Mouse (Mus musculus): ENCODE data around the gene Atp6v1b1.
"Not testable (repeated sequence)": the region's sequence is repeated elsewhere in the genome, so short reads cannot be mapped to it uniquely, and the experiment has no call there.

Atp6v1b1 gene

GRCm38 (mm10) chr6:83774126-83774525, 31.3 kb downstream of the Atp6v1b1 start:
- in situ Hi-C loops (cut with MboI; ENCODE audit: unreplicated experiment in 2 of 2): no loop called here

- in situ Hi-C loops (cut with MboI; ENCODE audit: unreplicated experiment in 2 of 2): loop anchor here in 1 of 2 experiments (5.0 kb wide), 1 partner anchor 83 kb away; no protein-coding TSS in a partner anchor
Measured at GRCm38 (mm10) chr6:83774781-83775563, 32.2 kb downstream of the Atp6v1b1 start.

- in situ Hi-C loops (cut with MboI; ENCODE audit: unreplicated experiment in 2 of 2): loop anchor here in 1 of 2 experiments (5.0 kb wide), 1 partner anchor 83 kb away; no protein-coding TSS in a partner anchor
Measured at GRCm38 (mm10) chr6:83775638-83776293, 33.0 kb downstream of the Atp6v1b1 start, which contains the start of gene Tex261. Tex261 (minus strand) TSS chr6:83775813.

- in situ Hi-C loops (cut with MboI; ENCODE audit: unreplicated experiment in 2 of 2): loop anchor here in 1 of 2 experiments (5.0 kb wide), 1 partner anchor 86 kb away; no protein-coding TSS in a partner anchor
Measured at GRCm38 (mm10) chr6:83778306-83778705, 35.5 kb downstream of the Atp6v1b1 start.

GRCm38 (mm10) chr6:83779026-83779425, 36.2 kb downstream of the Atp6v1b1 start:
- in situ Hi-C loops (cut with MboI; ENCODE audit: unreplicated experiment in 2 of 2): loop anchor here in 1 of 2 experiments (5.0 kb wide), 1 partner anchor 87 kb away; no protein-coding TSS in a partner anchor

GRCm38 (mm10) chr6:83786426-83786825, 43.6 kb downstream of the Atp6v1b1 start:
- in situ Hi-C loops (cut with MboI; ENCODE audit: unreplicated experiment in 2 of 2): no loop called here

- in situ Hi-C loops (cut with MboI; ENCODE audit: unreplicated experiment in 2 of 2): no loop called here
Measured at GRCm38 (mm10) chr6:83788554-83788953, 45.8 kb downstream of the Atp6v1b1 start.

DNA sequence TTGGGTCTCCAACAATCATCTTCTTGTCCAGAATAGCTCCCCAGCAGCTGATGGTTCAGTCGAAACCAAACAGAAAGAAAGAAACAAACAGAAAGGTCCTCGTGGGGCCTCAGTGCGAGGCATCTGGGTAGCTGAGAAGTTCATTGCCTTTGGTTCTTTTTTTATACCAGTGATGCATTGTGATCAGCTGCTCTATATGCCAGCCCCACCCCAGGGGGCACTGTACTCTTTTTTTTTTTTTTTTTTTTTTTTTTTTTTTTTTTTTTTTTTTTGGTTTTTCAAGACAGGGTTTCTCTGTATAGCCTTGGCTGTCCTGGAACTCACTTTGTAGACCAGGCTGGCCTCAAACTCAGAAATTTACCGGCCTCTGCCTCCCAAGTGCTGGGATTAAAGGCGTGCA, 47.7 kb downstream of the Atp6v1b1 start:
- in situ Hi-C loops (cut with MboI; ENCODE audit: unreplicated experiment in 2 of 2): not testable (repeated sequence)

DNA sequence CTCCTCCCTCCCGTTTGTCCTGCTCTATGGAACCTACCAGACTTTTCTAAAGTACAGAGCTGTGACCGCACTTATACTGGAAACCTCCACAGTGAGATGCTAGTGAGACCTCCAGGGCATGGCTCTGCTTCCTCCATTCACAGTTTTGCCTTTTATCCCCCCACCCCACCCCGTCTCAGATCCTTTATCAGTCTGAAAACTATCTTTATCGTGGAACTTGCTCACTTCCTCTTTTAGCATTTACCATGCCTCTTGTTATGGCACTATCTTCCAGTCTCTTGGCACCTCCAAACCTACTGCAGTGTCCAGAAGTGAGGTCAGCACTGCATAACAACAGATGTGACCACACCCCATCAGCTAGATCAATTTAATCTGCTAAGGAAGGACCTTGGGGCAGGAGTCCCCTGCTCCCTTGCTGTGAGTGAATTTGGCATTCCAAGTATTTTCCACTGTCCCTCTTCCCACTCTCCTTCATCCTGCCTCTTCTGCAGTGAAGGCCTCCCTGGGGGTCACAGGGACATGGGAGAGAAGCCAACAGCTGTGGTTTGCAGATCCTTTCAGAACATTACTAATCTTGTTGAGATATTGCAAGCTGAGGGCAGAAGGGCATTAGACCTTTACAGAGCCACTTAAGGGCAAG, 48.6 kb downstream of the Atp6v1b1 start:
- in situ Hi-C loops (cut with MboI; ENCODE audit: unreplicated experiment in 2 of 2): no loop called here

DNA sequence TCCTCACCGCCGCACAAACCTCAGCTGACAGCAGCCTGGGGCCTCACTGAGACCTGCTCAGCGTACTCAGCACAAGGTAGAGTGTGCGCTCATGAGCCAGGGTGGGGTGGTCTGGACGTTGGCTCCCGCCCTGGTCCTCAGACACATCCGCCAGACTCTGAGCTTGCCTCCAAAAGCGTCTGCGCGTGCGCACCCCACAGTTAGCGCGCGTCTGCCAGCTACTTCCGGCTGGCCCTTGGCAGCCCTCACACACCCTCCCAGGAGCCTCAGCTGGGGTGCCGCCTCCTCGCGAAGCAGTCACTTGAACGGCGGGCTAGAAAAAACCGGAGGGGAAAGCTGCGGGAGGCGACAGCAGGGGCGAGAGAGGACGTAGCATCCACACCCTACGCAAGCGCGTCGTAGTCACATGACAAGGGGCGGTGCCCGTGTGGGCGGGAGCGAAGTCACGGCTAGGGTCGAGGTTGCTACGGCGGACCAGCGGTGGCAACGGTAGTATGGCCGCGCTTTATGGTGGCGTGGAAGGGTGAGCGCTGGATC, 52.0 kb downstream of the Atp6v1b1 start, which contains the start of gene Nagk:
Nagk (plus strand) TSS at position 223 of the 537 bp plus-strand sequence.
- in situ Hi-C loops (cut with MboI; ENCODE audit: unreplicated experiment in 2 of 2): no loop called here

- in situ Hi-C loops (cut with MboI; ENCODE audit: unreplicated experiment in 2 of 2): no loop called here
Measured at GRCm38 (mm10) chr6:83795492-83795900, 52.7 kb downstream of the Atp6v1b1 start.

GRCm38 (mm10) chr6:83796686-83797085, 53.9 kb downstream of the Atp6v1b1 start:
- in situ Hi-C loops (cut with MboI; ENCODE audit: unreplicated experiment in 2 of 2): no loop called here

DNA sequence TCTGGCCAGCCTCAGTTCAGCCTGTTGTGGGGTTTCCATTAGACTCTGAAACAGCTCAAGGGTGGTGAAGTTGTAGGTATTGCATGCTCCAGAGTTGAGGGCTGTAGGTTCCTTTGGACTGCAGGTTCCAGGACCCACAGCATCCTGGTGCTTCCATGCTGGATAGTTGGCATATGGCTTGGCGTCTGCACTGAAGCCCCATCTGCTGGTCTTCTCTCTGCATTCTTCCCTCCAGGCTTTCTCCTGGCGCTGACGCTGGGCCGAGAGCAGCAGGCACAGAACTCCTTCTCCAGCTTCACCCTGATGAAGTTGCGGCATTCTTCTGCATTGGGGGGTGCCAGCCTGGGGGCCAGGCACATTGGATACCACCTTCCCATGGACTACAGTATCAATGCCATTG, 59.2 kb downstream of the Atp6v1b1 start:
- in situ Hi-C loops (cut with MboI; ENCODE audit: unreplicated experiment in 2 of 2): no loop called here

GRCm38 (mm10) chr6:83802846-83803245, 60.1 kb downstream of the Atp6v1b1 start:
- in situ Hi-C loops (cut with MboI; ENCODE audit: unreplicated experiment in 2 of 2): no loop called here

Data from v-Abl transformed pro-B cells (cell line).